Mouse (Mus musculus): ENCODE measurements at regions not wholly inside any gene's neighbourhood (a gene's known extent, or its start where the extent isn't known, plus 50 kb on each side); places are given as distances from the start of the nearest gene placed in this dataset.

DNA sequence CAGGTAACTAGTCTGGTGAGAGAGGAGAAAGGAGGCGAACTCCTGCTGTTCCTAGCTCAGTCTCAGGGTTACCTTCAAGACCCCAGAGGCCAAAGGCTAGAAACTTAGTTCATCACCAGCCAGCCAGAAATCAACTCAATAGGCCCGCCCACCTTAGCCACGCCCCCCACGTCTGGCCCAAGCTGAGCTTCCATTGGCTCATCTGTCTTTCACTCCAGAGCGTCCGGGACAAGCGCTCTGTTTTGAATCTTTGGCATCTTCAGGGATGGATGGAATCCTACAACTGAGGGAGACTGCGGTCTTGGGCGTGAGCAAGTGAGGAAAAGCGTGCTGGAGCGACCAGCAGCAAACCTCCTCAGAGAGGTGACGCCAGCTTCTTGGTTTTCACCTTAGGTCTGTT, 418.8 kb upstream of the Pmfbp1 start:
- Histone ChIP-seq H3K4me3 (replicated peaks; ENCODE audit: low read length) (0 out of 2 replicates have a peak overlapping the region, but pooled peaks have one; percentile 10), H3K27me3 (replicated peaks; ENCODE audit: control insufficient read depth, insufficient read depth, low read length) (no peaks in the 10 kb centered on the region), H3K36me3 (ENCODE audit: control insufficient read depth, insufficient read depth) (no peaks in the 10 kb centered on the region), H3K27ac (ENCODE audit: low read length) (no peak overlapping the region), H3K4me1 (replicated peaks; ENCODE audit: control insufficient read depth, insufficient read depth, low read length) (no peaks in the 10 kb centered on the region; the same call in 1 of the 2 replicates), H3K9ac (replicated peaks; ENCODE audit: low read depth, low read length) (no peak overlapping the region), H3K4me2 (ENCODE audit: low read length) (peak overlapping the region; percentile 25), H3K9me3 (ENCODE audit: control insufficient read depth, low read length) (peaks cover 4% of the 10 kb centered on the region; the same call in 1 of the 2 replicates)
- 9% methylated on average over 12 of the region's 12 CpGs for WGBS
- no peak for ATAC-seq

DNA sequence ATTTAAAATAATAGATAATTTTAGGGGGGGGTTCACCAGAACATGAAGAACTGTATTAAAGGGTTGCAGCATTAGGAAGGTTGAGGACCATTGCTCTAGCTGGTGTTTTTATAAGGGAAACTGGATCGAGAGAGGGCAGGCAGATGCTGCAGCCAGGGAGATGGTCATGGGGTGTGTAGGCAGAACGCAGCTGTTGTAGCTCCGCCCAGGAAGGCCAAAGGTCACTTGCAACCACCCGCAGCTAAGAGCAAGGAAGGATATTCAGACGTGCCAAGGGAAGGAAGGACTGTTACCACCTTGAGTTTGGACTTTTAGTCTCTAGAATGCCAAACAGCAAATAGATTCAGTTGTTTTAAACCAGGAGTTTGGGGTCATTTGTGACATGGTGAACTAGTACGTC, 414.6 kb upstream of the Pmfbp1 start:
- no peak for ATAC-seq
- Histone ChIP-seq H3K4me1 (replicated peaks; ENCODE audit: control insufficient read depth, insufficient read depth, low read length) (no peaks in the 10 kb centered on the region; the same call in 1 of the 2 replicates), H3K27ac (ENCODE audit: low read length) (no peak overlapping the region), H3K4me3 (replicated peaks; ENCODE audit: low read length) (no peak overlapping the region), H3K9me3 (ENCODE audit: control insufficient read depth, low read length) (peaks cover 4% of the 10 kb centered on the region; the same call in 1 of the 2 replicates), H3K27me3 (replicated peaks; ENCODE audit: control insufficient read depth, insufficient read depth, low read length) (no peaks in the 10 kb centered on the region), H3K4me2 (ENCODE audit: low read length) (no peak overlapping the region), H3K9ac (replicated peaks; ENCODE audit: low read depth, low read length) (no peak overlapping the region), H3K36me3 (ENCODE audit: control insufficient read depth, insufficient read depth) (no peaks in the 10 kb centered on the region)
- 74% methylated on average over 6 of the region's 6 CpGs for WGBS

DNA sequence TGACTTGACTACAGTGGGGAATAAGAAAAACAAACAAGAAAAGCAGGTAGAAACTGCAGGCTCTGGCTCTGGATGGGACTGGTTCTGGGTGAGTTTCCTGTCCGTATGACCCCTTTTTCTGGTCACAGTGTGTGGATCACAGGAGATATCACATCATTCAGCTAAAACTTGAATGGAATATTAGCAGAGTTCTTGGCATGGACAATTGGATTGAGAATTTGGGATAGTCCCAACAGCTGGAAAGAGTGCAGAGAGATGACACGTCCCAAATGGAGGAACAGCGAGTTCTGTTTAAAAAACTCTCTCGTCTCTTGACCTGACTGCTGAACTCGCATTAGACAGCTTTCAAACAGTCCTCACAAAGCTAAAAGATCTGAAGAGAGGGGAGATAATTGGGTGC, 412.5 kb upstream of the Pmfbp1 start:
- H3K27me3 ChIP-seq (replicated peaks; ENCODE audit: control insufficient read depth, insufficient read depth, low read length), result no peaks in the 10 kb centered on the region
- peaks cover 4% of the 10 kb centered on the region; the same call in 1 of the 2 replicates for H3K9me3 ChIP-seq (ENCODE audit: control insufficient read depth, low read length)
- H3K9ac ChIP-seq (replicated peaks; ENCODE audit: low read depth, low read length), result no peak overlapping the region
- 74% methylated on average over 5 of the region's 5 CpGs for WGBS
- no peak overlapping the region for H3K4me3 ChIP-seq (replicated peaks; ENCODE audit: low read length)
- H3K27ac ChIP-seq (ENCODE audit: low read length), result no peak overlapping the region
- H3K4me1 ChIP-seq (replicated peaks; ENCODE audit: control insufficient read depth, insufficient read depth, low read length), result no peaks in the 10 kb centered on the region
- no peak for ATAC-seq
- H3K4me2 ChIP-seq (ENCODE audit: low read length), result no peak overlapping the region
- H3K36me3 ChIP-seq (ENCODE audit: control insufficient read depth, insufficient read depth), result no peaks in the 10 kb centered on the region

DNA sequence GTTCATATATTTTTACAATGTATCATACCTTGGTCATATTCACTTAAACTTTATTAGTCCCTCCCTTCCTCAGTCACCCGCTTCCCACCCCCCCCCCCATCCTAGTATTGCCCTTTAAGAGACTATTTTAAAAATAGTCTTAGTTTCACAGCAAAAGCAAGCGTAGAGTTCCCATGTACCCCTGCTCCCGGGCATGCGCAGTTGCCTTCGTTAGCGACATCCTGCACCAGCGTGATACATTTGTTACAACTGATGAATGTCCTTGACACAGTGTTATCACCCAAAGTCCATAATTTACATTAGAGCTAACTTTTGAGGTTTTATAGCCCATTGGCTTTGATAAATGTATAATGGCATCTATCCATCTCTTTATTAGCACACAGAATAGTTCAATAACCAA, 408.7 kb upstream of the Pmfbp1 start:
- Histone ChIP-seq H3K27me3 (replicated peaks; ENCODE audit: control insufficient read depth, insufficient read depth, low read length) (no peaks in the 10 kb centered on the region), H3K4me1 (replicated peaks; ENCODE audit: control insufficient read depth, insufficient read depth, low read length) (no peaks in the 10 kb centered on the region), H3K9ac (replicated peaks; ENCODE audit: low read depth, low read length) (no peak overlapping the region), H3K4me3 (replicated peaks; ENCODE audit: low read length) (no peak overlapping the region), H3K27ac (ENCODE audit: low read length) (no peak overlapping the region), H3K36me3 (ENCODE audit: control insufficient read depth, insufficient read depth) (no peaks in the 10 kb centered on the region), H3K4me2 (ENCODE audit: low read length) (no peak overlapping the region), H3K9me3 (ENCODE audit: control insufficient read depth, low read length) (no peaks in the 10 kb centered on the region)
- WGBS, result 89% methylated on average over 7 of the region's 7 CpGs
- no peak for ATAC-seq

DNA sequence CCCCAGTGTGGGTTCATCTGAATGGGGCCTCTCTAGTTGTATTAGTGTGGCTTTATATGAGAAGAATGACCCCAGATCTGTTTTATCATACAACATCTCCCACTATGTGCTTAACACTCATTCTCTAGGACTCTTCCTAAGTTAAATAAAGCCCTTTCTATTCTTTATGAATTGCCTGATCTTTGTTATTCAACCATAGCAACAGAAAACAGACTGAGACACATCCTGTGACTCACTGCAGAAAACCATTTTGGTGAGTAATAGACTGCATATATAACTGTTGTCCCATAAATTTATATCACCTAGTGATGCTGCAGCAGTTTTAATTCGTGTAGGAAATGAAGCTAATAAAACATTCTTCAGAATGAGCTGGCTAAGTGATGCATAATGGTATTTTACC, 406.0 kb upstream of the Pmfbp1 start:
- H3K9ac ChIP-seq (replicated peaks; ENCODE audit: low read depth, low read length), result no peak overlapping the region
- H3K27ac ChIP-seq (ENCODE audit: low read length), result no peak overlapping the region
- no peaks in the 10 kb centered on the region for H3K27me3 ChIP-seq (replicated peaks; ENCODE audit: control insufficient read depth, insufficient read depth, low read length)
- no peaks in the 10 kb centered on the region for H3K36me3 ChIP-seq (ENCODE audit: control insufficient read depth, insufficient read depth)
- H3K9me3 ChIP-seq (ENCODE audit: control insufficient read depth, low read length), result no peaks in the 10 kb centered on the region
- WGBS, result 63% methylated on average over 1 of the region's 1 CpGs
- ATAC-seq, result no peak
- H3K4me3 ChIP-seq (replicated peaks; ENCODE audit: low read length), result no peak overlapping the region
- no peak overlapping the region for H3K4me2 ChIP-seq (ENCODE audit: low read length)
- H3K4me1 ChIP-seq (replicated peaks; ENCODE audit: control insufficient read depth, insufficient read depth, low read length), result no peaks in the 10 kb centered on the region

GRCm38 (mm10) chr8:109099671-109100070, 394.2 kb upstream of the Pmfbp1 start:
- Histone ChIP-seq H3K27me3 (replicated peaks; ENCODE audit: control insufficient read depth, insufficient read depth, low read length) (no peaks in the 10 kb centered on the region), H3K9ac (replicated peaks; ENCODE audit: low read depth, low read length) (no peak overlapping the region), H3K4me1 (replicated peaks; ENCODE audit: control insufficient read depth, insufficient read depth, low read length) (no peaks in the 10 kb centered on the region), H3K27ac (ENCODE audit: low read length) (no peak overlapping the region), H3K4me2 (ENCODE audit: low read length) (no peak overlapping the region), H3K36me3 (ENCODE audit: control insufficient read depth, insufficient read depth) (no peaks in the 10 kb centered on the region), H3K4me3 (replicated peaks; ENCODE audit: low read length) (no peak overlapping the region), H3K9me3 (ENCODE audit: control insufficient read depth, low read length) (no peaks in the 10 kb centered on the region)
- WGBS, result 93% methylated on average over 15 of the region's 15 CpGs
- no peak for ATAC-seq

GRCm38 (mm10) chr8:109101416-109101815, 392.4 kb upstream of the Pmfbp1 start:
- Histone ChIP-seq H3K36me3 (ENCODE audit: control insufficient read depth, insufficient read depth) (no peaks in the 10 kb centered on the region), H3K9me3 (ENCODE audit: control insufficient read depth, low read length) (no peaks in the 10 kb centered on the region), H3K4me1 (replicated peaks; ENCODE audit: control insufficient read depth, insufficient read depth, low read length) (peaks cover 5% of the 10 kb centered on the region; the same call in 1 of the 2 replicates), H3K27me3 (replicated peaks; ENCODE audit: control insufficient read depth, insufficient read depth, low read length) (no peaks in the 10 kb centered on the region), H3K4me2 (ENCODE audit: low read length) (no peak overlapping the region), H3K9ac (replicated peaks; ENCODE audit: low read depth, low read length) (no peak overlapping the region), H3K27ac (ENCODE audit: low read length) (no peak overlapping the region), H3K4me3 (replicated peaks; ENCODE audit: low read length) (no peak overlapping the region)
- WGBS, result 71% methylated on average over 5 of the region's 5 CpGs
- no peak for ATAC-seq

DNA sequence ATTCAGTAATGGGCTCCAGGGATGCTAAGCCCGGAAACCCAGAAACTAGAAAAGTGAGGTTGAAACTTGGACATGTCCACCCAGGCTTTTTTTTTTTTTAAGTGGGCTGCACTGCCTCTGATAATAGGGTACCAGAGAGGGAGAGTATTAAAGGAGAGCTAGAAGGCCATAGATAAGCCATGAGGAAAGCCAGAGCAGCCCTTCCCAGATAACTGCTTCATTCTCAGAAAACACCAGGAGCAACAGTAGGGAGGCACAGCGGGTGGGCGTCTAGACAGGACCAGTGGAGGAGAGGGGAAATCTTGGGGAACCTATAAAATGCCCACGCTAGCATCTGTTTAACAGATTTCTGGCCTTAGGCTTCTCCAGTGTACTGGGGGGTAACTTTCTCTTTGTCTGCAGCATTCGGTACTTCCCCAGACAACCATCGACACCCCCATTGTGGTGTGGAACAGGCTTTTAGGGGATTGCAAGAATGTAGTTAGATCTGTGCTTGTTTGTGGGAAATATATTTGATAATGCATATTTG, 389.0 kb upstream of the Pmfbp1 start:
- H3K36me3 ChIP-seq (ENCODE audit: control insufficient read depth, insufficient read depth), result no peaks in the 10 kb centered on the region
- H3K9ac ChIP-seq (replicated peaks; ENCODE audit: low read depth, low read length), result no peak overlapping the region
- WGBS, result 74% methylated on average over 6 of the region's 6 CpGs
- peaks cover 5% of the 10 kb centered on the region; the same call in 1 of the 2 replicates for H3K4me1 ChIP-seq (replicated peaks; ENCODE audit: control insufficient read depth, insufficient read depth, low read length)
- no peak for ATAC-seq
- no peak overlapping the region for H3K4me2 ChIP-seq (ENCODE audit: low read length)
- no peak overlapping the region for H3K27ac ChIP-seq (ENCODE audit: low read length)
- no peaks in the 10 kb centered on the region for H3K27me3 ChIP-seq (replicated peaks; ENCODE audit: control insufficient read depth, insufficient read depth, low read length)
- no peaks in the 10 kb centered on the region for H3K9me3 ChIP-seq (ENCODE audit: control insufficient read depth, low read length)
- no peak overlapping the region for H3K4me3 ChIP-seq (replicated peaks; ENCODE audit: low read length)

DNA sequence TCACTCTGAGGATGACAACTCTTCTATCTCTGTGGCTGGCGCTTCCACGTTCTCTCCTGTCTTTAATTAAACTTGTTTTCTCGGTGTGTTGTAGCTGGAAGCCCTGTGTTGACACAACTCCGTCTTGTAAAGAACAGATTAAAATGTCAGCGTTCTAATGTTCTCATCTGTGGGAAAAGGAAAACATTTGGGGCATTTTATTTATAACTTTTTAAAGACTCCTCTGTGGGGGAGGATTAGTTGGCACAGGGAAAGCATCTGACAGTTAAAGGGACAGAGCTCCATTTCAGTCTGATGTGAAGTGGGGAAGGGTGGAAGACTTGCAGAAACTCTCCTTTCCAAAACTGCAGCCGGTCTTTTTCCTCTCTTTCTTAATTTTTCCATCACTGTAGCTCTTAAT, 388.1 kb upstream of the Pmfbp1 start:
- Histone ChIP-seq H3K27ac (ENCODE audit: low read length) (no peak overlapping the region), H3K4me3 (replicated peaks; ENCODE audit: low read length) (no peak overlapping the region), H3K9ac (replicated peaks; ENCODE audit: low read depth, low read length) (no peak overlapping the region), H3K4me1 (replicated peaks; ENCODE audit: control insufficient read depth, insufficient read depth, low read length) (peaks cover 5% of the 10 kb centered on the region; the same call in 1 of the 2 replicates), H3K36me3 (ENCODE audit: control insufficient read depth, insufficient read depth) (no peaks in the 10 kb centered on the region), H3K4me2 (ENCODE audit: low read length) (no peak overlapping the region), H3K9me3 (ENCODE audit: control insufficient read depth, low read length) (no peaks in the 10 kb centered on the region), H3K27me3 (replicated peaks; ENCODE audit: control insufficient read depth, insufficient read depth, low read length) (no peaks in the 10 kb centered on the region)
- 17% methylated on average over 6 of the region's 6 CpGs for WGBS
- no peak for ATAC-seq

DNA sequence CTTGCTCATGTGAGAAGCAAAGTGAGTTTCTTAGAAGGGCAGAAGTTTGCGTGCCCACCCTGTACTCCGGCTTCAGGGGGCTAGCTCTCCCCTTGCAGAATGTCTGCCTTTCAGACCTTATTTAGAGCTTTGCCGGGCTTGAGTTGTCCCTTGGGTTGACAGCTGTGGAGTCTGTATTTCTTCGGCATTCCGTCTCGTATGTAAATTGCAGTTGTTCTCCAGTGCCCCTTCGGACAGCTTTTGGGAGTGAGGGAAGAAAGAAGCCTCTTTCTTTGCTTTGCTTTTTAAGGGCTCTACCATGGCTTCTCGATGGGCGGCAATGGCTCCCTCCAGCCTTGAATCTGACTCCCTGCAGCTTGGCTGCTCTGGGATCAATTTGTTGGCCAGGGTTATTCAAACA, 386.9 kb upstream of the Pmfbp1 start:
- peaks cover 5% of the 10 kb centered on the region; the same call in 1 of the 2 replicates for H3K4me1 ChIP-seq (replicated peaks; ENCODE audit: control insufficient read depth, insufficient read depth, low read length)
- no peaks in the 10 kb centered on the region for H3K36me3 ChIP-seq (ENCODE audit: control insufficient read depth, insufficient read depth)
- no peak overlapping the region for H3K4me2 ChIP-seq (ENCODE audit: low read length)
- no peak for ATAC-seq
- no peaks in the 10 kb centered on the region for H3K9me3 ChIP-seq (ENCODE audit: control insufficient read depth, low read length)
- no peaks in the 10 kb centered on the region for H3K27me3 ChIP-seq (replicated peaks; ENCODE audit: control insufficient read depth, insufficient read depth, low read length)
- H3K27ac ChIP-seq (ENCODE audit: low read length), result no peak overlapping the region
- WGBS, result 58% methylated on average over 9 of the region's 9 CpGs
- no peak overlapping the region for H3K4me3 ChIP-seq (replicated peaks; ENCODE audit: low read length)
- H3K9ac ChIP-seq (replicated peaks; ENCODE audit: low read depth, low read length), result no peak overlapping the region

Data from forebrain, embryonic 16.5 days (tissue).